Mouse (Mus musculus): ENCODE measurements around the gene Mta2. TPM values are rescaled to one million over a fixed set of nuclear protein-coding genes. Genes with fewer than 3 reads are reported as not detected.

Mta2 gene
- polyA plus RNA-seq (2012; rRNA removed; ENCODE audit: low replicate concordance), result 20.1 and 44.4 TPM in 2 replicates

GRCm38 (mm10) chr19:8941515-8942217, at the start of gene Mta2:
Mta2 (plus strand) TSS chr19:8941875.

GRCm38 (mm10) chr19:8892829-8893766, 48.6 kb upstream of the Mta2 start, which contains the start of gene Ints5:
Ints5 (plus strand) TSS chr19:8893005.

GRCm38 (mm10) chr19:8897865-8898495, 43.7 kb upstream of the Mta2 start, which contains the start of gene Ganab:
Ganab (plus strand) TSS chr19:8898071.

GRCm38 (mm10) chr19:8920073-8920736, 21.5 kb upstream of the Mta2 start, which contains the start of gene B3gat3:
B3gat3 (plus strand) TSS chr19:8920374.

GRCm38 (mm10) chr19:8929224-8930088, 12.2 kb upstream of the Mta2 start, which contains the start of the genes Rom1 and Eml3:
Rom1 (minus strand) TSS chr19:8929356.
Eml3 (plus strand) TSS chr19:8929552.

GRCm38 (mm10) chr19:8953135-8954039, 11.7 kb downstream of the Mta2 start, which contains the start of gene Tut1:
Tut1 (plus strand) TSS chr19:8953847.

GRCm38 (mm10) chr19:8966590-8967372, 25.1 kb downstream of the Mta2 start, which contains the start of gene Eef1g:
Eef1g (plus strand) TSS chr19:8967041.

GRCm38 (mm10) chr19:8989066-8989566, 47.4 kb downstream of the Mta2 start, which contains the start of gene Ahnak:
Ahnak (plus strand) TSS chr19:8989284.

Other genes starting within 250 kb of the Mta2 start
- gene Slc3a2, start 218.5 kb upstream of the Mta2 start, polyA plus RNA-seq (2012; rRNA removed; ENCODE audit: low replicate concordance), result 230 and 245 TPM in 2 replicates
- 29.9 and 51.4 TPM in 2 replicates for gene Wdr74, start 206.0 kb upstream of the Mta2 start, polyA plus RNA-seq (2012; rRNA removed; ENCODE audit: low replicate concordance)
- gene 1700092M07Rik, start 201.2 kb upstream of the Mta2 start, polyA plus RNA-seq (2012; rRNA removed; ENCODE audit: low replicate concordance), result not detected in 2 replicates
- gene Stx5a, start 200.5 kb upstream of the Mta2 start, polyA plus RNA-seq (2012; rRNA removed; ENCODE audit: low replicate concordance), result 89.0 and 134 TPM in 2 replicates
- 93.8 and 152 TPM in 2 replicates for gene Nxf1, start 184.8 kb upstream of the Mta2 start, polyA plus RNA-seq (2012; rRNA removed; ENCODE audit: low replicate concordance)
- 255 and 279 TPM in 2 replicates for gene Tmem223, start 170.9 kb upstream of the Mta2 start, polyA plus RNA-seq (2012; rRNA removed; ENCODE audit: low replicate concordance)
- gene Tmem179b, start 167.4 kb upstream of the Mta2 start, polyA plus RNA-seq (2012; rRNA removed; ENCODE audit: low replicate concordance), result 92.4 and 101 TPM in 2 replicates
- gene Taf6l, start 155.5 kb upstream of the Mta2 start, polyA plus RNA-seq (2012; rRNA removed; ENCODE audit: low replicate concordance), result 15.5 and 19.6 TPM in 2 replicates
- 72.1 and 72.3 TPM in 2 replicates for gene Polr2g, start 143.3 kb upstream of the Mta2 start, polyA plus RNA-seq (2012; rRNA removed; ENCODE audit: low replicate concordance)
- 2.1 and 3.7 TPM in 2 replicates for gene Zbtb3, start 139.3 kb upstream of the Mta2 start, polyA plus RNA-seq (2012; rRNA removed; ENCODE audit: low replicate concordance)
- gene Ttc9c, start 122.5 kb upstream of the Mta2 start, polyA plus RNA-seq (2012; rRNA removed; ENCODE audit: low replicate concordance), result 19.7 and 28.1 TPM in 2 replicates
- 13.8 and 28.4 TPM in 2 replicates for gene Hnrnpul2, start 121.9 kb upstream of the Mta2 start, polyA plus RNA-seq (2012; rRNA removed; ENCODE audit: low replicate concordance)
- gene AC129217.1, start 112.1 kb upstream of the Mta2 start, polyA plus RNA-seq (2012; rRNA removed; ENCODE audit: low replicate concordance), result 1.4 TPM in 1 of 2 replicates, not detected in the other
- 401 and 771 TPM in 2 replicates for gene Bscl2, start 104.4 kb upstream of the Mta2 start, polyA plus RNA-seq (2012; rRNA removed; ENCODE audit: low replicate concordance)
- gene Gng3, start 102.7 kb upstream of the Mta2 start, polyA plus RNA-seq (2012; rRNA removed; ENCODE audit: low replicate concordance), result 0.45 and 1.2 TPM in 2 replicates
- gene Lrrn4cl, start 91.1 kb upstream of the Mta2 start, polyA plus RNA-seq (2012; rRNA removed; ENCODE audit: low replicate concordance), result 14.5 and 30.5 TPM in 2 replicates
- 98.3 and 108 TPM in 2 replicates for gene Ubxn1, start 70.4 kb upstream of the Mta2 start, polyA plus RNA-seq (2012; rRNA removed; ENCODE audit: low replicate concordance)
- gene Uqcc3, start 61.0 kb upstream of the Mta2 start, polyA plus RNA-seq (2012; rRNA removed; ENCODE audit: low replicate concordance), result 37.3 and 43.9 TPM in 2 replicates
- 2.7 and 4.3 TPM in 2 replicates for gene Lbhd1, start 58.1 kb upstream of the Mta2 start, polyA plus RNA-seq (2012; rRNA removed; ENCODE audit: low replicate concordance)
- not detected in 2 replicates for gene Gm49403, start 57.9 kb upstream of the Mta2 start, polyA plus RNA-seq (2012; rRNA removed; ENCODE audit: low replicate concordance)
- 25.8 and 26.2 TPM in 2 replicates for gene 1810009A15Rik, start 53.0 kb upstream of the Mta2 start, polyA plus RNA-seq (2012; rRNA removed; ENCODE audit: low replicate concordance)
- 0.34 TPM in 1 of 2 replicates, not detected in the other for gene Gm49416, start 52.9 kb upstream of the Mta2 start, polyA plus RNA-seq (2012; rRNA removed; ENCODE audit: low replicate concordance)
- 19.2 and 38.4 TPM in 2 replicates for gene Ints5, start 48.9 kb upstream of the Mta2 start, polyA plus RNA-seq (2012; rRNA removed; ENCODE audit: low replicate concordance)
- gene Ganab, start 43.8 kb upstream of the Mta2 start, polyA plus RNA-seq (2012; rRNA removed; ENCODE audit: low replicate concordance), result 101 and 184 TPM in 2 replicates
- gene B3gat3, start 21.5 kb upstream of the Mta2 start, polyA plus RNA-seq (2012; rRNA removed; ENCODE audit: low replicate concordance), result 78.6 and 99.5 TPM in 2 replicates
- 13.6 and 15.0 TPM in 2 replicates for gene Rom1, start 12.5 kb upstream of the Mta2 start, polyA plus RNA-seq (2012; rRNA removed; ENCODE audit: low replicate concordance)
- gene Eml3, start 12.3 kb upstream of the Mta2 start, polyA plus RNA-seq (2012; rRNA removed; ENCODE audit: low replicate concordance), result 53.7 and 84.8 TPM in 2 replicates
- 15.9 and 30.2 TPM in 2 replicates for gene Tut1, start 12.0 kb downstream of the Mta2 start, polyA plus RNA-seq (2012; rRNA removed; ENCODE audit: low replicate concordance)
- 255 and 492 TPM in 2 replicates for gene Eef1g, start 25.2 kb downstream of the Mta2 start, polyA plus RNA-seq (2012; rRNA removed; ENCODE audit: low replicate concordance)
- 56.5 and 94.9 TPM in 2 replicates for gene Ahnak, start 47.4 kb downstream of the Mta2 start, polyA plus RNA-seq (2012; rRNA removed; ENCODE audit: low replicate concordance)
- 0.49 and 24.9 TPM in 2 replicates for gene Scgb1a1, start 146.1 kb downstream of the Mta2 start, polyA plus RNA-seq (2012; rRNA removed; ENCODE audit: low replicate concordance)
- 3.2 and 6.8 TPM in 2 replicates for gene Asrgl1, start 193.8 kb downstream of the Mta2 start, polyA plus RNA-seq (2012; rRNA removed; ENCODE audit: low replicate concordance)

Measured in subcutaneous adipose tissue, adult 2 months (tissue).